Mouse (Mus musculus): Measurements from ENCODE around the gene 4930455H04Rik.
A peak's percentile ranks its signal among the peaks of the same experiment; 100 is the strongest.

Gene 4930455H04Rik

GRCm38 (mm10) chr3:116967967-116968366 lies at the start of gene 4930455H04Rik:
TSS of gene 4930455H04Rik (plus strand) at chr3:116968267.
- DNase-seq (ENCODE audit: low spot score), result no peak

- DNase-seq (ENCODE audit: low spot score), result no peak
These were observed 46.5 kb upstream of the 4930455H04Rik start for GRCm38 (mm10) chr3:116921535-116921934.

GRCm38 (mm10) chr3:116923042-116923441 lies 45.0 kb upstream of the 4930455H04Rik start:
- no peak for DNase-seq (ENCODE audit: low spot score)

- no peak for DNase-seq (ENCODE audit: low spot score)
These were observed 39.1 kb upstream of the 4930455H04Rik start for GRCm38 (mm10) chr3:116928994-116929393.

- no peak for DNase-seq (ENCODE audit: low spot score)
These were observed 34.9 kb upstream of the 4930455H04Rik start for GRCm38 (mm10) chr3:116933158-116933557.

- no peak for DNase-seq (ENCODE audit: low spot score)
These were observed 31.0 kb upstream of the 4930455H04Rik start for GRCm38 (mm10) chr3:116936934-116937691.

- peak; percentile 21 for DNase-seq (ENCODE audit: low spot score)
These were observed 27.1 kb upstream of the 4930455H04Rik start for GRCm38 (mm10) chr3:116940804-116941558.

- DNase-seq (ENCODE audit: low spot score), result no peak
These were observed 26.4 kb upstream of the 4930455H04Rik start for GRCm38 (mm10) chr3:116941559-116942117.

- no peak for DNase-seq (ENCODE audit: low spot score)
These were observed 25.3 kb upstream of the 4930455H04Rik start for GRCm38 (mm10) chr3:116942751-116943150.

GRCm38 (mm10) chr3:116943422-116943821 lies 24.6 kb upstream of the 4930455H04Rik start:
- DNase-seq (ENCODE audit: low spot score), result peak; percentile 31

- DNase-seq (ENCODE audit: low spot score), result no peak
These were observed 21.6 kb upstream of the 4930455H04Rik start for GRCm38 (mm10) chr3:116946476-116946875.

- DNase-seq (ENCODE audit: low spot score), result no peak
These were observed 17.4 kb upstream of the 4930455H04Rik start for GRCm38 (mm10) chr3:116950665-116951115.

- no peak for DNase-seq (ENCODE audit: low spot score)
These were observed 16.6 kb upstream of the 4930455H04Rik start for GRCm38 (mm10) chr3:116951489-116951888.

GRCm38 (mm10) chr3:116952242-116952899 lies 15.7 kb upstream of the 4930455H04Rik start:
- no peak for DNase-seq (ENCODE audit: low spot score)

GRCm38 (mm10) chr3:116953366-116953765 lies 14.7 kb upstream of the 4930455H04Rik start:
- no peak for DNase-seq (ENCODE audit: low spot score)

- no peak for DNase-seq (ENCODE audit: low spot score)
These were observed 13.0 kb upstream of the 4930455H04Rik start for GRCm38 (mm10) chr3:116955061-116955460.

- no peak for DNase-seq (ENCODE audit: low spot score)
These were observed 7.7 kb upstream of the 4930455H04Rik start for GRCm38 (mm10) chr3:116960414-116960813.

- no peak for DNase-seq (ENCODE audit: low spot score)
These were observed 6.5 kb upstream of the 4930455H04Rik start for GRCm38 (mm10) chr3:116961354-116962142.

GRCm38 (mm10) chr3:116963213-116963612 lies 4.9 kb upstream of the 4930455H04Rik start:
- DNase-seq (ENCODE audit: low spot score), result no peak

GRCm38 (mm10) chr3:116964426-116964825 lies 3.6 kb upstream of the 4930455H04Rik start:
- DNase-seq (ENCODE audit: low spot score), result peak; percentile 21

GRCm38 (mm10) chr3:116966225-116966624 lies 1.8 kb upstream of the 4930455H04Rik start:
- DNase-seq (ENCODE audit: low spot score), result peak; percentile 60

Measured in layer of hippocampus, adult 11-12 months (tissue).